Mouse (Mus musculus): ENCODE measurements around the gene Lamc2. TPM values are rescaled to one million over a fixed set of nuclear protein-coding genes. Genes with fewer than 3 reads are reported as not detected.
A peak's percentile ranks its signal among the peaks of the same experiment; 100 is the strongest.

Gene Lamc2
- polyA plus RNA-seq, 1 experiment from 2014 or later, result 15.6 TPM

- ATAC-seq (ENCODE audit: insufficient read depth, low FRiP score), result no peak
- WGBS, result 83% methylated on average over 4 of the region's 4 CpGs
These were observed 30.3 kb upstream of the Lamc2 start for GRCm38 (mm10) chr1:153216516-153216915.

GRCm38 (mm10) chr1:153215676-153216075, 29.4 kb upstream of the Lamc2 start:
- no peak overlapping the region for H3K4me3 ChIP-seq (replicated peaks; ENCODE audit: low read length)
- H3K9ac ChIP-seq (ENCODE audit: low read length), result no peak overlapping the region
- no peak overlapping the region for H3K27ac ChIP-seq (ENCODE audit: low read length)
- WGBS, result 74% methylated on average over 5 of the region's 5 CpGs
- H3K4me1 ChIP-seq (ENCODE audit: control insufficient read depth, insufficient read depth, low read length), result no peaks in the 10 kb centered on the region
- ATAC-seq (ENCODE audit: insufficient read depth, low FRiP score), result no peak
- H3K9me3 ChIP-seq (replicated peaks; ENCODE audit: control insufficient read depth, low read length), result no peaks in the 10 kb centered on the region
- H3K4me2 ChIP-seq (ENCODE audit: low read depth, low read length), result no peak overlapping the region
- H3K27me3 ChIP-seq (ENCODE audit: control insufficient read depth, insufficient read depth, low read length), result no peaks in the 10 kb centered on the region
- H3K36me3 ChIP-seq (ENCODE audit: control insufficient read depth, insufficient read depth, low read length), result peaks cover 8% of the 10 kb centered on the region; the same call in 1 of the 2 replicates

More at GRCm38 (mm10) chr1:153216516-153216915, 30.3 kb upstream of the Lamc2 start:
- H3K27me3 ChIP-seq (ENCODE audit: control insufficient read depth, insufficient read depth, low read length), result no peaks in the 10 kb centered on the region
- no peak overlapping the region for H3K9ac ChIP-seq (ENCODE audit: low read length)
- H3K4me2 ChIP-seq (ENCODE audit: low read depth, low read length), result no peak overlapping the region
- no peak overlapping the region for H3K4me3 ChIP-seq (replicated peaks; ENCODE audit: low read length)
- peaks cover 16% of the 10 kb centered on the region; the same call in 1 of the 2 replicates for H3K36me3 ChIP-seq (ENCODE audit: control insufficient read depth, insufficient read depth, low read length)
- no peaks in the 10 kb centered on the region for H3K4me1 ChIP-seq (ENCODE audit: control insufficient read depth, insufficient read depth, low read length)
- no peaks in the 10 kb centered on the region for H3K9me3 ChIP-seq (replicated peaks; ENCODE audit: control insufficient read depth, low read length)
- no peak overlapping the region for H3K27ac ChIP-seq (ENCODE audit: low read length)

GRCm38 (mm10) chr1:153210992-153211391, 24.7 kb upstream of the Lamc2 start:
- ATAC-seq (ENCODE audit: insufficient read depth, low FRiP score), result no peak
- Histone ChIP-seq H3K27ac (ENCODE audit: low read length) (no peak overlapping the region), H3K9me3 (replicated peaks; ENCODE audit: control insufficient read depth, low read length) (no peaks in the 10 kb centered on the region), H3K27me3 (ENCODE audit: control insufficient read depth, insufficient read depth, low read length) (no peaks in the 10 kb centered on the region), H3K36me3 (ENCODE audit: control insufficient read depth, insufficient read depth, low read length) (no peaks in the 10 kb centered on the region), H3K4me1 (ENCODE audit: control insufficient read depth, insufficient read depth, low read length) (no peaks in the 10 kb centered on the region), H3K9ac (ENCODE audit: low read length) (no peak overlapping the region), H3K4me3 (replicated peaks; ENCODE audit: low read length) (no peak overlapping the region), H3K4me2 (ENCODE audit: low read depth, low read length) (no peak overlapping the region)
- 39% methylated on average over 4 of the region's 4 CpGs for WGBS

- H3K9ac ChIP-seq (ENCODE audit: low read length), result no peak overlapping the region
- ATAC-seq (ENCODE audit: insufficient read depth, low FRiP score), result no peak
- no peaks in the 10 kb centered on the region for H3K36me3 ChIP-seq (ENCODE audit: control insufficient read depth, insufficient read depth, low read length)
- H3K9me3 ChIP-seq (replicated peaks; ENCODE audit: control insufficient read depth, low read length), result no peaks in the 10 kb centered on the region
- WGBS, result 84% methylated on average over 2 of the region's 2 CpGs
- H3K4me3 ChIP-seq (replicated peaks; ENCODE audit: low read length), result no peak overlapping the region
- no peak overlapping the region for H3K27ac ChIP-seq (ENCODE audit: low read length)
- H3K27me3 ChIP-seq (ENCODE audit: control insufficient read depth, insufficient read depth, low read length), result no peaks in the 10 kb centered on the region
- H3K4me1 ChIP-seq (ENCODE audit: control insufficient read depth, insufficient read depth, low read length), result no peaks in the 10 kb centered on the region
- H3K4me2 ChIP-seq (ENCODE audit: low read depth, low read length), result no peak overlapping the region
These were observed 24.0 kb upstream of the Lamc2 start for GRCm38 (mm10) chr1:153210198-153210597.

GRCm38 (mm10) chr1:153202195-153202594, 15.9 kb upstream of the Lamc2 start:
- WGBS, result 52% methylated on average over 8 of the region's 8 CpGs
- Histone ChIP-seq H3K4me2 (ENCODE audit: low read depth, low read length) (no peak overlapping the region), H3K36me3 (ENCODE audit: control insufficient read depth, insufficient read depth, low read length) (no peaks in the 10 kb centered on the region), H3K9ac (ENCODE audit: low read length) (no peak overlapping the region; the same call in 1 of the 2 replicates), H3K4me3 (replicated peaks; ENCODE audit: low read length) (no peak overlapping the region), H3K4me1 (ENCODE audit: control insufficient read depth, insufficient read depth, low read length) (peaks cover 11% of the 10 kb centered on the region; the same call in 1 of the 2 replicates), H3K27ac (ENCODE audit: low read length) (peak overlapping the region; percentile 57; the same call in 1 of the 2 replicates), H3K9me3 (replicated peaks; ENCODE audit: control insufficient read depth, low read length) (no peaks in the 10 kb centered on the region), H3K27me3 (ENCODE audit: control insufficient read depth, insufficient read depth, low read length) (no peaks in the 10 kb centered on the region)
- ATAC-seq (ENCODE audit: insufficient read depth, low FRiP score), result no peak

- peaks cover 11% of the 10 kb centered on the region; the same call in 1 of the 2 replicates for H3K4me1 ChIP-seq (ENCODE audit: control insufficient read depth, insufficient read depth, low read length)
- H3K36me3 ChIP-seq (ENCODE audit: control insufficient read depth, insufficient read depth, low read length), result no peaks in the 10 kb centered on the region
- no peaks in the 10 kb centered on the region for H3K9me3 ChIP-seq (replicated peaks; ENCODE audit: control insufficient read depth, low read length)
- 49% methylated on average over 14 of the region's 14 CpGs for WGBS
- ATAC-seq (ENCODE audit: insufficient read depth, low FRiP score), result no peak
- no peak overlapping the region for H3K4me3 ChIP-seq (replicated peaks; ENCODE audit: low read length)
- H3K27me3 ChIP-seq (ENCODE audit: control insufficient read depth, insufficient read depth, low read length), result no peaks in the 10 kb centered on the region
- peak overlapping the region; percentile 57 for H3K27ac ChIP-seq (ENCODE audit: low read length)
- no peak overlapping the region; the same call in 1 of the 2 replicates for H3K9ac ChIP-seq (ENCODE audit: low read length)
- no peak overlapping the region for H3K4me2 ChIP-seq (ENCODE audit: low read depth, low read length)
These were observed 15.2 kb upstream of the Lamc2 start for GRCm38 (mm10) chr1:153201448-153201847.

- no peaks in the 10 kb centered on the region for H3K36me3 ChIP-seq (ENCODE audit: control insufficient read depth, insufficient read depth, low read length)
- no peak for ATAC-seq (ENCODE audit: insufficient read depth, low FRiP score)
- H3K27ac ChIP-seq (ENCODE audit: low read length), result no peak overlapping the region
- peaks cover 12% of the 10 kb centered on the region; the same call in 1 of the 2 replicates for H3K4me1 ChIP-seq (ENCODE audit: control insufficient read depth, insufficient read depth, low read length)
- no peaks in the 10 kb centered on the region for H3K9me3 ChIP-seq (replicated peaks; ENCODE audit: control insufficient read depth, low read length)
- no peaks in the 10 kb centered on the region for H3K27me3 ChIP-seq (ENCODE audit: control insufficient read depth, insufficient read depth, low read length)
- no peak overlapping the region for H3K4me2 ChIP-seq (ENCODE audit: low read depth, low read length)
- H3K4me3 ChIP-seq (replicated peaks; ENCODE audit: low read length), result no peak overlapping the region
- H3K9ac ChIP-seq (ENCODE audit: low read length), result no peak overlapping the region
- WGBS, result 80% methylated on average over 3 of the region's 3 CpGs
These were observed 11.1 kb upstream of the Lamc2 start for GRCm38 (mm10) chr1:153197316-153197850.

GRCm38 (mm10) chr1:153192945-153193344, 6.7 kb upstream of the Lamc2 start:
- H3K36me3 ChIP-seq (ENCODE audit: control insufficient read depth, insufficient read depth, low read length), result no peaks in the 10 kb centered on the region
- peaks cover 6% of the 10 kb centered on the region for H3K4me1 ChIP-seq (ENCODE audit: control insufficient read depth, insufficient read depth, low read length)
- no peak overlapping the region for H3K9ac ChIP-seq (ENCODE audit: low read length)
- no peaks in the 10 kb centered on the region for H3K27me3 ChIP-seq (ENCODE audit: control insufficient read depth, insufficient read depth, low read length)
- no peak overlapping the region for H3K4me3 ChIP-seq (replicated peaks; ENCODE audit: low read length)
- H3K27ac ChIP-seq (ENCODE audit: low read length), result no peak overlapping the region
- ATAC-seq (ENCODE audit: insufficient read depth, low FRiP score), result no peak
- no peak overlapping the region for H3K4me2 ChIP-seq (ENCODE audit: low read depth, low read length)
- WGBS, result 89% methylated on average over 6 of the region's 6 CpGs
- no peaks in the 10 kb centered on the region for H3K9me3 ChIP-seq (replicated peaks; ENCODE audit: control insufficient read depth, low read length)

GRCm38 (mm10) chr1:153192379-153192778, 6.1 kb upstream of the Lamc2 start:
- Histone ChIP-seq H3K4me1 (ENCODE audit: control insufficient read depth, insufficient read depth, low read length) (peaks cover 6% of the 10 kb centered on the region), H3K9ac (ENCODE audit: low read length) (no peak overlapping the region), H3K9me3 (replicated peaks; ENCODE audit: control insufficient read depth, low read length) (no peaks in the 10 kb centered on the region), H3K4me2 (ENCODE audit: low read depth, low read length) (no peak overlapping the region), H3K4me3 (replicated peaks; ENCODE audit: low read length) (no peak overlapping the region), H3K27ac (ENCODE audit: low read length) (peak overlapping the region; percentile 85), H3K27me3 (ENCODE audit: control insufficient read depth, insufficient read depth, low read length) (no peaks in the 10 kb centered on the region), H3K36me3 (ENCODE audit: control insufficient read depth, insufficient read depth, low read length) (no peaks in the 10 kb centered on the region)
- 79% methylated on average over 4 of the region's 4 CpGs for WGBS
- ATAC-seq (ENCODE audit: insufficient read depth, low FRiP score), result 0 out of 2 replicates have a peak, but pooled peaks have one; percentile 4

Data from stomach, embryonic 16.5 days (tissue).